In genomic region chr1:180250441-180250830, GRCm38 (mm10) we compare ENCODE assay signal across 9 mouse cellular contexts. TPM values are rescaled to one million over a fixed set of nuclear protein-coding genes. Genes with fewer than 3 reads are reported as not detected.
DNase-seq lines count a peak whose midpoint lies in the region; ATAC-seq and TF ChIP-seq lines count a peak whose summit lies in the region.
"Had no signal": no experiment of that assay in that cellular context is flagged by ENCODE, and none has a peak within 500 bp of the region (broad histone marks: within the 10 kb centered on the region; RNA-seq: fewer than 3 reads in every experiment).

No protein-coding gene starts in this region.

- 63% methylated on average over 8 of the region's 8 CpGs for WGBS in hindbrain, embryonic 13.5 days
- 68% methylated on average over 8 of the region's 8 CpGs for WGBS in hindbrain, embryonic 11.5 days
- 64% methylated on average over 8 of the region's 8 CpGs for WGBS in forebrain, embryonic 14.5 days
- 58% methylated on average over 8 of the region's 8 CpGs for WGBS in limb, embryonic 12.5 days

- H3K36me3 ChIP-seq in hindbrain, embryonic 13.5 days: no peaks in the 10 kb centered on the region
- no peaks in the 10 kb centered on the region for H3K36me3 ChIP-seq in hindbrain, embryonic 11.5 days (ENCODE audit: control insufficient read depth, insufficient read depth, low read length)
- H3K36me3 ChIP-seq in MEL (ENCODE audit: control insufficient read depth in 1 of 2, insufficient read depth in 2 of 2, low read length in 2 of 2): peaks cover 0 to 53% of the 10 kb centered on the region in 2 experiments; a peak in 2 of 4 replicates
- H3K36me3 ChIP-seq in forebrain, embryonic 14.5 days (ENCODE audit: control insufficient read depth, insufficient read depth, low read length): no peaks in the 10 kb centered on the region
- H3K36me3 ChIP-seq in limb, embryonic 12.5 days: no peaks in the 10 kb centered on the region

- H3K9ac ChIP-seq in hindbrain, embryonic 13.5 days: no peak overlapping the region
- no peak overlapping the region for H3K9ac ChIP-seq in hindbrain, embryonic 11.5 days (ENCODE audit: low read depth, low read length)
- peak overlapping the region; percentile 39 for H3K9ac ChIP-seq in MEL (ENCODE audit: control insufficient read depth, low read depth, low read length, poor library complexity, severe bottlenecking)
- H3K9ac ChIP-seq in forebrain, embryonic 14.5 days (ENCODE audit: low read length): no peak overlapping the region
- H3K9ac ChIP-seq in limb, embryonic 12.5 days (replicated peaks): no peak overlapping the region

- no peak for TF ChIP-seq CTCF in MEL (IDR thresholded peaks at IDR 0.05 in 2 of 3, conservative IDR thresholded peaks at IDR 0.05 in 1 of 3; ENCODE audit: control insufficient read depth in 1 of 3, insufficient read depth in 1 of 3, low read depth in 2 of 3, low read length in 3 of 3, poor library complexity in 1 of 3, severe bottlenecking in 1 of 3)

- H3K4me1 ChIP-seq in hindbrain, embryonic 13.5 days (replicated peaks): peaks cover 21% of the 10 kb centered on the region
- peaks cover under 1% of the 10 kb centered on the region; the same call in 1 of the 2 replicates for H3K4me1 ChIP-seq in hindbrain, embryonic 11.5 days (replicated peaks; ENCODE audit: control insufficient read depth, insufficient read depth, low read length)
- H3K4me1 ChIP-seq in MEL (ENCODE audit: control insufficient read depth in 1 of 2, insufficient read depth in 2 of 2, low read length in 2 of 2): peaks cover 10 to 65% of the 10 kb centered on the region in 2 experiments
- H3K4me1 ChIP-seq in forebrain, embryonic 14.5 days (ENCODE audit: control insufficient read depth, insufficient read depth, low read length): peaks cover 2% of the 10 kb centered on the region
- peaks cover 18% of the 10 kb centered on the region for H3K4me1 ChIP-seq in limb, embryonic 12.5 days (replicated peaks)

- TF ChIP-seq RAD21 in MEL (IDR thresholded peaks at IDR 0.05; ENCODE audit: low read depth, low read length): no peak

- H3K27me3 ChIP-seq in hindbrain, embryonic 13.5 days: peaks cover 12% of the 10 kb centered on the region
- peaks cover 6% of the 10 kb centered on the region for H3K27me3 ChIP-seq in hindbrain, embryonic 11.5 days (ENCODE audit: control insufficient read depth, insufficient read depth, low read length)
- H3K27me3 ChIP-seq in MEL (ENCODE audit: control insufficient read depth in 1 of 2, insufficient read depth in 2 of 2, low read length in 2 of 2): no peaks in the 10 kb centered on the region
- peaks cover 8% of the 10 kb centered on the region; the same call in 1 of the 2 replicates for H3K27me3 ChIP-seq in forebrain, embryonic 14.5 days (replicated peaks; ENCODE audit: control insufficient read depth, insufficient read depth, low read length)
- H3K27me3 ChIP-seq in limb, embryonic 12.5 days: peaks cover 12% of the 10 kb centered on the region
- H3K27me3 ChIP-seq: CH12.LX had no signal

- no peak for DNase-seq in hindbrain, embryonic 11.5 days (ENCODE audit: low spot score)
- DNase-seq in MEL (ENCODE audit: low read depth, low spot score) (no peak), adipocyte (ENCODE audit: low spot score) (no peak)
- no peak for DNase-seq in forebrain, embryonic 14.5 days (ENCODE audit: low spot score)
- DNase-seq in ovary, postnatal 10 days (ENCODE audit: low spot score): no peak
- no peak for DNase-seq in frontal cortex, postnatal 10 days (ENCODE audit: low spot score in 2 of 2)

- no peak overlapping the region for H3K27ac ChIP-seq in hindbrain, embryonic 13.5 days
- no peak overlapping the region for H3K27ac ChIP-seq in hindbrain, embryonic 11.5 days (ENCODE audit: low read depth, low read length)
- peak overlapping the region; percentile 99 for H3K27ac ChIP-seq in MEL (ENCODE audit: control insufficient read depth, low read depth, low read length)
- H3K27ac ChIP-seq in forebrain, embryonic 14.5 days (ENCODE audit: low read depth, low read length): no peak overlapping the region
- peak overlapping the region; percentile 62; the same call in 1 of the 2 replicates for H3K27ac ChIP-seq in limb, embryonic 12.5 days

- TF ChIP-seq POLR2A in MEL (IDR thresholded peaks at IDR 0.05; ENCODE audit: control insufficient read depth in 1 of 2, insufficient read depth in 1 of 2, low read depth in 1 of 2, low read length in 2 of 2, poor library complexity in 1 of 2): no peak

- no peaks in the 10 kb centered on the region for H3K9me3 ChIP-seq in hindbrain, embryonic 13.5 days
- H3K9me3 ChIP-seq in hindbrain, embryonic 11.5 days (ENCODE audit: control insufficient read depth, low read length): no peaks in the 10 kb centered on the region
- H3K9me3 ChIP-seq in MEL (replicated peaks; ENCODE audit: insufficient read depth, low read length): no peaks in the 10 kb centered on the region
- H3K9me3 ChIP-seq in forebrain, embryonic 14.5 days (replicated peaks; ENCODE audit: control insufficient read depth, low read length): no peaks in the 10 kb centered on the region
- no peaks in the 10 kb centered on the region for H3K9me3 ChIP-seq in limb, embryonic 12.5 days

- peaks cover 2% of the 10 kb centered on the region; the same call in 1 of the 2 replicates for H3K79me2 ChIP-seq in MEL (ENCODE audit: control insufficient read depth, insufficient read depth, low read length, poor library complexity)

- 0 out of 2 replicates have a peak overlapping the region, but pooled peaks have one; percentile 37 for H3K4me2 ChIP-seq in hindbrain, embryonic 13.5 days
- no peak overlapping the region for H3K4me2 ChIP-seq in hindbrain, embryonic 11.5 days (replicated peaks; ENCODE audit: low read depth, low read length)
- 0 out of 2 replicates have a peak overlapping the region, but pooled peaks have one; percentile 26 for H3K4me2 ChIP-seq in forebrain, embryonic 14.5 days (ENCODE audit: low read length)
- peak overlapping the region; percentile 42; the same call in 1 of the 2 replicates for H3K4me2 ChIP-seq in limb, embryonic 12.5 days

- no peak for ATAC-seq in hindbrain, embryonic 13.5 days (ENCODE audit: low FRiP score)
- ATAC-seq in hindbrain, embryonic 11.5 days (ENCODE audit: low FRiP score): no peak
- no peak for ATAC-seq in forebrain, embryonic 14.5 days
- no peak for ATAC-seq in limb, embryonic 12.5 days (ENCODE audit: insufficient number of reproducible peaks, insufficient read depth, low FRiP score, low TSS enrichment, low read depth)

- no peak for TF ChIP-seq EP300 in MEL (IDR thresholded peaks at IDR 0.05; ENCODE audit: low read depth in 1 of 2, low read length in 2 of 2)

- H3K4me3 ChIP-seq in hindbrain, embryonic 13.5 days: no peak overlapping the region
- H3K4me3 ChIP-seq in hindbrain, embryonic 11.5 days (ENCODE audit: low read depth, low read length): no peak overlapping the region
- peak overlapping the region in 1 of 2 experiments; percentile 42; a peak in 2 of 4 replicates for H3K4me3 ChIP-seq in MEL (ENCODE audit: control insufficient read depth in 1 of 2, insufficient read depth in 1 of 2, low read depth in 2 of 2, low read length in 2 of 2)
- no peak overlapping the region for H3K4me3 ChIP-seq in forebrain, embryonic 14.5 days (ENCODE audit: low read depth, low read length)
- no peak overlapping the region for H3K4me3 ChIP-seq in limb, embryonic 12.5 days (replicated peaks)

TF ChIP-seq in MEL, 35 proteins besides CTCF, POLR2A, EP300 and RAD21:
- no peak for TF ChIP-seq ETS1 (IDR thresholded peaks at IDR 0.05; ENCODE audit: low read depth, low read length)
- TF ChIP-seq MAFK (IDR thresholded peaks at IDR 0.05; ENCODE audit: borderline replicate concordance, low read depth, low read length): no peak
- TF ChIP-seq JUND (IDR thresholded peaks at IDR 0.05; ENCODE audit: low read depth, low read length): no peak

RNA-seq across cellular contexts. Expression of gene Psen2, which starts 12.8 kb away (rescaled TPM):
- 11.5 and 12.3 TPM in 2 replicates for polyA plus RNA-seq in hindbrain, embryonic 13.5 days (2015; fragmentation: Nextera tagmentation; extraction: Ambion mirVana)
- 4.4 and 6.9 TPM in 2 replicates for polyA plus RNA-seq in hindbrain, embryonic 11.5 days (2014; fragmentation: Nextera tagmentation; extraction: Ambion mirVana)
- 37.0 and 39.2 TPM in 2 replicates for total RNA-seq in MEL (2012; rRNA removed)
- polyA plus RNA-seq in MEL (2012; ENCODE audit: insufficient read depth in 1 of 2, insufficient read length in 2 of 2, low read depth in 1 of 2, low replicate concordance in 2 of 2, missing spikeins in 1 of 2): 10 to 100 TPM in 1 of 2 experiments, not detected in 1; 35.0 TPM
- polyA plus RNA-seq in forebrain, embryonic 14.5 days (2014; fragmentation: Nextera tagmentation; extraction: Ambion mirVana): 8.6 and 11.2 TPM in 2 replicates
- polyA plus RNA-seq in limb, embryonic 12.5 days (2016; fragmentation: Nextera tagmentation; extraction: Ambion mirVana): 10.3 and 10.7 TPM in 2 replicates

RNA-seq across cellular contexts. Expression of gene Coq8a, which starts 51.0 kb away (rescaled TPM):
- polyA plus RNA-seq in hindbrain, embryonic 13.5 days (2015; fragmentation: Nextera tagmentation; extraction: Ambion mirVana): 2.4 and 2.9 TPM in 2 replicates
- polyA plus RNA-seq in hindbrain, embryonic 11.5 days (2014; fragmentation: Nextera tagmentation; extraction: Ambion mirVana): 1.7 and 2.3 TPM in 2 replicates
- total RNA-seq in MEL (2012; rRNA removed): 0.95 and 1.5 TPM in 2 replicates
- 1 to 10 TPM in 1 of 2 experiments, not detected in 1; 2.1 TPM for polyA plus RNA-seq in MEL (2012; ENCODE audit: insufficient read depth in 1 of 2, insufficient read length in 2 of 2, low read depth in 1 of 2, low replicate concordance in 2 of 2, missing spikeins in 1 of 2)
- polyA plus RNA-seq in forebrain, embryonic 14.5 days (2014; fragmentation: Nextera tagmentation; extraction: Ambion mirVana): 2.0 and 3.7 TPM in 2 replicates
- polyA plus RNA-seq in limb, embryonic 12.5 days (2016; fragmentation: Nextera tagmentation; extraction: Ambion mirVana): 4.0 and 6.0 TPM in 2 replicates

Comparison
In these comparisons a context has a peak if more than half of its experiments do, and no peak if none do; other contexts are left out.
1. H3K27ac ChIP-seq: peak in MEL (single experiment) and limb, embryonic 12.5 days (single experiment); none in hindbrain, embryonic 13.5 days (single experiment), hindbrain, embryonic 11.5 days (single experiment) and forebrain, embryonic 14.5 days (single experiment).